Mouse (Mus musculus) gastrocnemius, adult 18-20 months (tissue): ENCODE measurements around the gene Ankmy2. TPM values are rescaled to one million over a fixed set of nuclear protein-coding genes. Genes with fewer than 3 reads are reported as not detected.

Experiments used
- total RNA-seq, 2 experiments: library from RNA; stranded (reverse); gene quantifications; 2 replicates each; pipeline ENCODE4 v1.2.3; 2021

The Ankmy2 gene
- total RNA-seq, 2 experiments from 2014 or later: 5.3 to 5.4 TPM

Other genes starting within 250 kb of the Ankmy2 start
- not detected for gene Agr3, start 231.5 kb upstream of the Ankmy2 start, total RNA-seq
- not detected for gene Agr2, start 164.2 kb upstream of the Ankmy2 start, total RNA-seq
- 10 to 100 TPM; 18.9 to 23.8 TPM for gene Tspan13, start 114.6 kb upstream of the Ankmy2 start, total RNA-seq
- gene Bzw2, start 966 bp downstream of the Ankmy2 start, total RNA-seq: 100 to 1,000 TPM; 105 to 125 TPM
- not detected for gene Lrrc72, start 96.3 kb downstream of the Ankmy2 start, total RNA-seq
- under 1 TPM; 0.12 to 0.16 TPM for gene Sostdc1, start 157.0 kb downstream of the Ankmy2 start, total RNA-seq
- 1 to 10 TPM; 3.1 to 3.8 TPM for gene Ispd, start 224.3 kb downstream of the Ankmy2 start, total RNA-seq
- gene D630036H23Rik, start 225.1 kb downstream of the Ankmy2 start, total RNA-seq: under 1 TPM; 0.50 to 0.75 TPM